Mouse (Mus musculus) hindbrain, embryonic 12.5 days (tissue): Measurements from ENCODE around the gene Gata1. TPM values are rescaled to one million over a fixed set of nuclear protein-coding genes. Genes with fewer than 3 reads are reported as not detected.

ENCODE experiments used
- ATAC-seq: fragments of 200-750 bp; cut with Nextera tagmentation; 2 replicates; pipeline ENCODE4 v1.8.0; 2017; ENCODE audit warnings: moderate TSS enrichment; ENCODE audit not compliant: low FRiP score
- H3K27ac ChIP-seq: fragments of 300-500 bp; sonication (generic); 2 replicates; pipeline ENCODE4 v1.5.1; 2016; ENCODE audit warnings: mild to moderate bottlenecking
- H3K27me3 ChIP-seq: fragments of 300-500 bp; sonication (generic); 2 replicates; pipeline ENCODE4 v1.6.1; 2016; ENCODE audit warnings: mild to moderate bottlenecking
- H3K36me3 ChIP-seq: fragments of 300-500 bp; sonication (generic); 2 replicates; pipeline ENCODE4 v1.6.1; 2016; ENCODE audit warnings: mild to moderate bottlenecking
- H3K4me1 ChIP-seq: fragments of 300-500 bp; sonication (generic); 2 replicates; pipeline ENCODE4 v1.6.1; 2016
- H3K4me2 ChIP-seq: fragments of 300-500 bp; sonication (generic); replicated peaks from 2 replicates; pipeline ENCODE4 v1.6.1; 2016; ENCODE audit warnings: mild to moderate bottlenecking
- H3K4me3 ChIP-seq: fragments of 300-500 bp; sonication (generic); 2 replicates; pipeline ENCODE4 v1.5.1; 2016; ENCODE audit warnings: mild to moderate bottlenecking
- H3K9ac ChIP-seq: fragments of 300-500 bp; sonication (generic); 2 replicates; pipeline ENCODE4 v1.6.1; 2016; ENCODE audit warnings: mild to moderate bottlenecking, moderate library complexity
- H3K9me3 ChIP-seq: fragments of 300-500 bp; sonication (generic); replicated peaks from 2 replicates; pipeline ENCODE4 v1.6.1; 2016; ENCODE audit warnings: mild to moderate bottlenecking
- WGBS: fragments of 180-500 bp; shearing (Covaris S2); methylation state at CpG from one replicate; pipeline ENCODE4 v1.1.7; 2016; 5-methylcytosine and 5-hydroxymethylcytosine counted together
- polyA plus RNA-seq: library from polyadenylated mRNA; unstranded; fragments of >200 nt; fragmentation: Nextera tagmentation; extraction: Ambion mirVana; gene quantifications from 2 replicates; pipeline ENCODE4 v1.2.1, GENCODE M21; 2016

The Gata1 gene
- polyA plus RNA-seq, 1 experiment from 2014 or later, result 1.5 TPM

- H3K4me2 ChIP-seq, result no peak overlapping the region
- ATAC-seq, result no peak
- no peaks in the 10 kb centered on the region for H3K27me3 ChIP-seq
- H3K9ac ChIP-seq, result no peak overlapping the region
- H3K27ac ChIP-seq, result no peak overlapping the region
- no peaks in the 10 kb centered on the region for H3K9me3 ChIP-seq
- 0 out of 2 replicates have a peak, but pooled peaks cover 3% of the 10 kb centered on the region for H3K4me1 ChIP-seq
- no peak overlapping the region for H3K4me3 ChIP-seq
- 94% methylated on average over 7 of the region's 7 CpGs for WGBS
- H3K36me3 ChIP-seq, result no peaks in the 10 kb centered on the region
Observed at GRCm38 (mm10) chrX:7950091-7950490, 27.8 kb downstream of the Gata1 start.

- no peaks in the 10 kb centered on the region for H3K27me3 ChIP-seq
- H3K4me3 ChIP-seq, result peak overlapping the region; percentile 39
- H3K4me2 ChIP-seq, result peak overlapping the region; percentile 55
- 0 out of 2 replicates have a peak, but pooled peaks cover 2% of the 10 kb centered on the region for H3K36me3 ChIP-seq
- H3K9me3 ChIP-seq, result no peaks in the 10 kb centered on the region
- H3K4me1 ChIP-seq, result 0 out of 2 replicates have a peak, but pooled peaks cover 3% of the 10 kb centered on the region
- ATAC-seq, result no peak
- 0 out of 2 replicates have a peak overlapping the region, but pooled peaks have one; percentile 23 for H3K9ac ChIP-seq
- H3K27ac ChIP-seq, result 0 out of 2 replicates have a peak overlapping the region, but pooled peaks have one; percentile 52
- WGBS, result 15% methylated on average over 38 of the region's 38 CpGs
Observed at GRCm38 (mm10) chrX:7947900-7948492, 29.9 kb downstream of the Gata1 start.

GRCm38 (mm10) chrX:7947108-7947899 lies 30.6 kb downstream of the Gata1 start, which contains the start of gene Hdac6:
Gene Hdac6 (minus strand): TSS chrX:7947889.
- H3K4me1 ChIP-seq, result 0 out of 2 replicates have a peak, but pooled peaks cover 3% of the 10 kb centered on the region
- 23% methylated on average over 32 of the region's 37 CpGs for WGBS
- ATAC-seq, result peak; percentile 98
- H3K27me3 ChIP-seq, result no peaks in the 10 kb centered on the region
- 0 out of 2 replicates have a peak, but pooled peaks cover 2% of the 10 kb centered on the region for H3K36me3 ChIP-seq
- H3K9ac ChIP-seq, result peak within 1 kb of the TSS; percentile 58
- H3K27ac ChIP-seq, result peak within 1 kb of the TSS; percentile 52; the same call in 1 of the 2 replicates
- H3K4me2 ChIP-seq, result peak within 1 kb of the TSS; percentile 55
- H3K4me3 ChIP-seq, result peak within 1 kb of the TSS; percentile 39
- no peaks in the 10 kb centered on the region for H3K9me3 ChIP-seq

GRCm38 (mm10) chrX:7945618-7946017 lies 32.3 kb downstream of the Gata1 start:
- Histone ChIP-seq H3K4me3 (no peak overlapping the region), H3K4me2 (no peak overlapping the region), H3K27ac (no peak overlapping the region), H3K4me1 (0 out of 2 replicates have a peak, but pooled peaks cover 3% of the 10 kb centered on the region), H3K9me3 (no peaks in the 10 kb centered on the region), H3K27me3 (no peaks in the 10 kb centered on the region), H3K9ac (no peak overlapping the region), H3K36me3 (0 out of 2 replicates have a peak, but pooled peaks cover 5% of the 10 kb centered on the region)
- WGBS, result 58% methylated on average over 8 of the region's 8 CpGs
- ATAC-seq, result no peak

- ATAC-seq, result no peak
- Histone ChIP-seq H3K4me2 (no peak overlapping the region), H3K9ac (no peak overlapping the region), H3K4me1 (no peaks in the 10 kb centered on the region), H3K36me3 (peaks cover 31% of the 10 kb centered on the region), H3K9me3 (no peaks in the 10 kb centered on the region), H3K4me3 (no peak overlapping the region), H3K27ac (no peak overlapping the region), H3K27me3 (no peaks in the 10 kb centered on the region)
- 95% methylated on average over 6 of the region's 6 CpGs for WGBS
Observed at GRCm38 (mm10) chrX:7937667-7938066, 40.2 kb downstream of the Gata1 start.

- H3K4me2 ChIP-seq, result no peak overlapping the region
- H3K4me1 ChIP-seq, result no peaks in the 10 kb centered on the region
- no peaks in the 10 kb centered on the region for H3K9me3 ChIP-seq
- no peak overlapping the region for H3K4me3 ChIP-seq
- H3K27me3 ChIP-seq, result no peaks in the 10 kb centered on the region
- H3K27ac ChIP-seq, result no peak overlapping the region
- WGBS, result 57% methylated on average over 11 of the region's 11 CpGs
- ATAC-seq, result no peak
- peaks cover 33% of the 10 kb centered on the region for H3K36me3 ChIP-seq
- no peak overlapping the region for H3K9ac ChIP-seq
Observed at GRCm38 (mm10) chrX:7936874-7937273, 41.0 kb downstream of the Gata1 start.

GRCm38 (mm10) chrX:7928270-7928790 lies 49.5 kb downstream of the Gata1 start, which contains the start of gene Eras:
Gene Eras (minus strand): TSS chrX:7928607.
- H3K9ac ChIP-seq, result no peak within 1 kb of the TSS
- no peak for ATAC-seq
- H3K9me3 ChIP-seq, result no peaks in the 10 kb centered on the region
- peaks cover 34% of the 10 kb centered on the region for H3K27me3 ChIP-seq
- H3K4me3 ChIP-seq, result no peak within 1 kb of the TSS
- WGBS, result 13% methylated on average over 19 of the region's 19 CpGs
- peaks cover 15% of the 10 kb centered on the region; the same call in 1 of the 2 replicates for H3K36me3 ChIP-seq
- no peak within 1 kb of the TSS for H3K27ac ChIP-seq
- H3K4me2 ChIP-seq, result no peak within 1 kb of the TSS
- H3K4me1 ChIP-seq, result no peaks in the 10 kb centered on the region

GRCm38 (mm10) chrX:7927116-7927515 lies 50.8 kb downstream of the Gata1 start:
- no peak overlapping the region for H3K27ac ChIP-seq
- no peak overlapping the region for H3K4me2 ChIP-seq
- H3K9me3 ChIP-seq, result no peaks in the 10 kb centered on the region
- peaks cover 47% of the 10 kb centered on the region for H3K27me3 ChIP-seq
- no peak overlapping the region for H3K4me3 ChIP-seq
- peaks cover 15% of the 10 kb centered on the region; the same call in 1 of the 2 replicates for H3K36me3 ChIP-seq
- H3K4me1 ChIP-seq, result peaks cover 8% of the 10 kb centered on the region; the same call in 1 of the 2 replicates
- 22% methylated on average over 10 of the region's 10 CpGs for WGBS
- no peak for ATAC-seq
- H3K9ac ChIP-seq, result no peak overlapping the region

- Histone ChIP-seq H3K36me3 (peaks cover 10% of the 10 kb centered on the region; the same call in 1 of the 2 replicates), H3K27ac (no peak overlapping the region), H3K4me2 (no peak overlapping the region), H3K9me3 (no peaks in the 10 kb centered on the region), H3K4me1 (peaks cover 8% of the 10 kb centered on the region; the same call in 1 of the 2 replicates), H3K27me3 (peaks cover 51% of the 10 kb centered on the region), H3K4me3 (no peak overlapping the region), H3K9ac (no peak overlapping the region)
- 70% methylated on average over 6 of the region's 6 CpGs for WGBS
- ATAC-seq, result no peak
Observed at GRCm38 (mm10) chrX:7926266-7926665, 51.6 kb downstream of the Gata1 start.

GRCm38 (mm10) chrX:7922032-7922431 lies 55.8 kb downstream of the Gata1 start:
- no peaks in the 10 kb centered on the region for H3K36me3 ChIP-seq
- peak overlapping the region; percentile 55 for H3K4me2 ChIP-seq
- WGBS, result 24% methylated on average over 27 of the region's 48 CpGs
- no peak overlapping the region for H3K27ac ChIP-seq
- 0 out of 2 replicates have a peak, but pooled peaks have one; percentile 22 for ATAC-seq
- H3K4me1 ChIP-seq, result peaks cover 8% of the 10 kb centered on the region; the same call in 1 of the 2 replicates
- H3K9me3 ChIP-seq, result no peaks in the 10 kb centered on the region
- peak overlapping the region; percentile 42 for H3K4me3 ChIP-seq
- H3K9ac ChIP-seq, result peak overlapping the region; percentile 44; the same call in 1 of the 2 replicates
- H3K27me3 ChIP-seq, result peaks cover 39% of the 10 kb centered on the region

- peak within 1 kb of the TSS; percentile 68 for H3K9ac ChIP-seq
- no peaks in the 10 kb centered on the region for H3K9me3 ChIP-seq
- WGBS, result 28% methylated on average over 37 of the region's 40 CpGs
- ATAC-seq, result peak; percentile 90
- peaks cover 8% of the 10 kb centered on the region; the same call in 1 of the 2 replicates for H3K4me1 ChIP-seq
- peaks cover 23% of the 10 kb centered on the region for H3K27me3 ChIP-seq
- H3K4me2 ChIP-seq, result peak within 1 kb of the TSS; percentile 55
- peak within 1 kb of the TSS; percentile 42 for H3K4me3 ChIP-seq
- peak within 1 kb of the TSS; percentile 79 for H3K27ac ChIP-seq
- no peaks in the 10 kb centered on the region for H3K36me3 ChIP-seq
Observed at GRCm38 (mm10) chrX:7919601-7920383, 58.1 kb downstream of the Gata1 start, which contains the start of gene Pcsk1n. Gene Pcsk1n (plus strand): TSS chrX:7919822.
